Mouse (Mus musculus) intestine, embryonic 14.5 days (tissue): Measurements from ENCODE around the gene B230118H07Rik. TPM values are rescaled to one million over a fixed set of nuclear protein-coding genes. Genes with fewer than 3 reads are reported as not detected.
A peak's percentile ranks its signal among the peaks of the same experiment; 100 is the strongest.

ENCODE experiments used
- ATAC-seq: fragments of 200-750 bp; cut with Nextera tagmentation; replicated peaks from 2 replicates; pipeline ENCODE4 v1.8.0; 2017; ENCODE audit warnings: low read depth, moderate number of reproducible peaks, moderate TSS enrichment, moderate library complexity; ENCODE audit not compliant: low FRiP score, low TSS enrichment
- DNase-seq: peaks from one replicate; pipeline ENCODE4 v3.0.0-alpha.2; 2018; ENCODE audit warnings: low spot score
- H3K27ac ChIP-seq: fragments of 300-500 bp; sonication (generic); 2 replicates; pipeline ENCODE4 v1.5.1; 2014; ENCODE audit warnings: low read depth, mild to moderate bottlenecking, control low read depth
- H3K27me3 ChIP-seq: fragments of 300-500 bp; sonication (generic); replicated peaks from 2 replicates; pipeline ENCODE4 v1.6.1; 2014; ENCODE audit warnings: low read length, control low read depth; ENCODE audit not compliant: control insufficient read depth, insufficient read depth
- H3K36me3 ChIP-seq: fragments of 300-500 bp; sonication (generic); 2 replicates; pipeline ENCODE4 v1.6.1; 2014; ENCODE audit warnings: low read length, control low read depth; ENCODE audit not compliant: control insufficient read depth, insufficient read depth
- H3K4me1 ChIP-seq: fragments of 300-500 bp; sonication (generic); replicated peaks from 2 replicates; pipeline ENCODE4 v1.6.1; 2014; ENCODE audit warnings: low read length, control low read depth, mixed read lengths; ENCODE audit not compliant: control insufficient read depth, insufficient read depth
- H3K4me2 ChIP-seq: fragments of 300-500 bp; sonication (generic); 2 replicates; pipeline ENCODE4 v1.6.1; 2014; ENCODE audit warnings: low read length
- H3K4me3 ChIP-seq: fragments of 300-500 bp; sonication (generic); 2 replicates; pipeline ENCODE4 v1.5.1; 2014; ENCODE audit warnings: low read depth, low read length, control low read depth, mixed read lengths
- H3K9ac ChIP-seq: fragments of 300-500 bp; sonication (generic); 2 replicates; pipeline ENCODE4 v1.6.1; 2014; ENCODE audit warnings: mild to moderate bottlenecking, low read length
- H3K9me3 ChIP-seq: fragments of 300-500 bp; sonication (generic); 2 replicates; pipeline ENCODE4 v1.6.1; 2016; ENCODE audit warnings: low read length, control low read depth; ENCODE audit not compliant: control insufficient read depth
- WGBS: fragments of 180-500 bp; shearing (Covaris S2); extraction: QIAGEN DNeasy Blood & Tissue Kit; methylation state at CpG from one replicate; pipeline ENCODE4 v1.1.7; 2014; 5-methylcytosine and 5-hydroxymethylcytosine counted together
- polyA plus RNA-seq: library from polyadenylated mRNA; unstranded; fragments of >200 nt; fragmentation: Nextera tagmentation; extraction: Ambion mirVana; gene quantifications from 2 replicates; pipeline ENCODE4 v1.2.1, GENCODE M21; 2014

The B230118H07Rik gene
- polyA plus RNA-seq = 52.3 and 64.4 TPM in 2 replicates

DNA sequence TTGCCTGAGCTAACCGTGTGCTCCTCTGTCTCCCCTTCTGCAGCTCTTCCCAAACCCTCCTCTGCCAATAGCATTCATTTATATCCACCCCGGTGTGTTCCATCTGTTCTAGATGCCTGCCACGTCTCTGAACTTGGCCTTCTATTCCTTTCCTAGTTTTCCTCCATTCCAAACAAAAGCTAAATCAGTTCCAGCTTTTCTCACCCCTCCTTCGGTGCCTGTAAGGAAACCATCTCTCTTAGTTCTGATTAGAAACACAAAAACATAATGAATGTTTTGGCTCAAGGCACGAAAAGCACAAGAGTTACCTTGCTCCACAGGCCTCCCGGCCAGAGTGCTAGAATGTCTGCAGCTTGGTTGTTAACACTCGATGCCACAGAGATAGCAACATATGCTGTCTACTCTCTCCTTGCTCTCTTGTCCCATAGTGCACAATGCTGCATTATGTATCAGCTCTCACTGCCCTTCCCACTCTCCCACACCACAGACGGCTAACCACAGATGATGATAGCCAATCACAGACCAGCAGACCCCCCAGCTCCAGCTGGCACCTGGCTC lies at the start of gene B230118H07Rik, which contains the start of gene Rag1:
Gene B230118H07Rik (minus strand): TSS at position 419 of the 558 bp plus-strand sequence.
Gene Rag1 (minus strand): TSS at position 388 of the 558 bp plus-strand sequence.
- no peak within 1 kb of the TSS for H3K4me2 ChIP-seq
- H3K9me3 ChIP-seq = no peaks in the 10 kb centered on the region
- H3K9ac ChIP-seq = no peak within 1 kb of the TSS
- H3K27ac ChIP-seq = no peak within 1 kb of the TSS
- DNase-seq (no peak), ATAC-seq (no peak)
- H3K36me3 ChIP-seq = no peaks in the 10 kb centered on the region
- H3K27me3 ChIP-seq = no peaks in the 10 kb centered on the region
- H3K4me3 ChIP-seq = no peak within 1 kb of the TSS
- H3K4me1 ChIP-seq = 0 out of 2 replicates have a peak, but pooled peaks cover 2% of the 10 kb centered on the region
- 44% methylated on average over 8 of the region's 8 CpGs for WGBS

DNA sequence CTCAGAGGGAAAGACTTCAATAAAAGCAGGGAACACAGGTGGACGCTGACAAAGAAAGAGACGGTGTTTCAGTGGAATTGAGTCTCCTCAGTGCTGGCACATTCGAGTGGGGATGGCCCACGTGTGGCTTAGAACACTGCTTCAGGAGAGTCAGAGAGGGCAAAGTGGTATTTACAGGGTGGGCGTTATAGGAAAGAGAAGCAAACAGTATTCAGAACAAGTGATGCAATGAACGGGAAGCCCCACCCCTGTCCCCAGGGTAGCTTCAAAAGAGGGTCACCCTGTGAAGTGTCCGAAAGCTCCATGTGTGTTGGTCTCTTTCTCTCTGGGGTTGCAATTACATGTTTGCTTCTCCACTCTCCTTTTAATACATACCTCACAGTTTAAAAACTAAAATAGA lies 46.3 kb upstream of the B230118H07Rik start:
- no peak overlapping the region for H3K27ac ChIP-seq
- H3K36me3 ChIP-seq = peaks cover 63% of the 10 kb centered on the region
- no peaks in the 10 kb centered on the region for H3K27me3 ChIP-seq
- H3K9me3 ChIP-seq = no peaks in the 10 kb centered on the region
- H3K9ac ChIP-seq = no peak overlapping the region
- H3K4me1 ChIP-seq = no peaks in the 10 kb centered on the region
- no peak overlapping the region for H3K4me3 ChIP-seq
- ATAC-seq (no peak), DNase-seq (no peak)
- H3K4me2 ChIP-seq = no peak overlapping the region
- 92% methylated on average over 7 of the region's 7 CpGs for WGBS

DNA sequence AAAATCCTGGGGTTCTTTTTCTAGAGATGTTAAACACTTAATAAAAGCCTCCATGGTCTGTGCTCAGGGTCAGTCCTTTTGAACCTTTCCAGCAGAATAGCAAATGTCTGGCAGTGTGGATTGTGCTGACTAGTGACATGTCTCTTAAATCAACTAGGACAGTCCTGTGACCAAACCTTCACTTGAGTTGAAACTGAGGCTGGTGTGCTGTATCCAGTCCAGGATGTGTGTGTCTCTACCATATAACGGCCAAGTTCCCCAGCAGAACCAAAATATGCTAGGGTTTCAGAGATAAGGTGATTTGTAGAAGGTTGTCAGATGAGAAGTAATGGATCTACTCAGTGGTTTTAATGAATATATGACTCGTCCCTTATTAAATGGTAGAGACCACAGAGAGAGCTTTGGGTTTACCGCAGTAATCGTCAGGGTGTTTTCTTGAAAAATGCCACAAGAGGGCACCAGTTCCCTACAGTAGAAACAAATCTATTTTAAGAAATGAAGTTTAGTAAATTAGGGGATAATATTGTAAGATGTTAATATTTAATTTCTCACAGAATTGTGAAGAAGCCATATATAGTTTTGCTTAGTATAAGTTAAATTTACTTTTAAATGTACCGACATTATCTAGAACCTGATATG lies 44.4 kb upstream of the B230118H07Rik start:
- Histone ChIP-seq H3K4me2 (no peak overlapping the region), H3K27me3 (no peaks in the 10 kb centered on the region), H3K27ac (no peak overlapping the region), H3K4me1 (no peaks in the 10 kb centered on the region), H3K9ac (no peak overlapping the region), H3K9me3 (no peaks in the 10 kb centered on the region), H3K36me3 (peaks cover 73% of the 10 kb centered on the region), H3K4me3 (no peak overlapping the region)
- ATAC-seq = no peak
- no peak for DNase-seq
- WGBS = 64% methylated on average over 5 of the region's 5 CpGs

DNA sequence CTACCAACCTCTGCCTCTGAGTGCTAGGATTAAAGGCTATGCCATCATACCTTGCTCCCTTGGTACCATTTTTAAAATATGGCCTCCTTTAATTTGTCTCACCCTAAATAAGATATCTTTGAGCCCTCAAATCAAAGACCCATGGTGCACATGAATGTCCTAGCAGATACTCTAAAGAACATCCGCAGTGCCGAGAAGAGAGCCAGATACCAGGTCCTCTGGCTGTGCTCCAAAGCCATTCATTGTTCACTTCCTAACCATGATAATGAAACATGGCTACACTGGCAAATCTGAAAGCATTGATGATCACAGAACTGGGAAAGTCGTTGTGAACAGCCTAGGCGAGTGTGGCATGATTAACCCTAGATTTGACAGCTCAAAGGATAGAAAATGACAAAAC lies 43.7 kb upstream of the B230118H07Rik start:
- H3K9me3 ChIP-seq = no peaks in the 10 kb centered on the region
- ATAC-seq (no peak), DNase-seq (no peak)
- H3K27me3 ChIP-seq = no peaks in the 10 kb centered on the region
- no peak overlapping the region for H3K27ac ChIP-seq
- H3K9ac ChIP-seq = no peak overlapping the region
- H3K4me1 ChIP-seq = no peaks in the 10 kb centered on the region
- no peak overlapping the region for H3K4me3 ChIP-seq
- H3K36me3 ChIP-seq = peaks cover 72% of the 10 kb centered on the region
- no peak overlapping the region for H3K4me2 ChIP-seq
- WGBS = 60% methylated on average over 4 of the region's 4 CpGs

DNA sequence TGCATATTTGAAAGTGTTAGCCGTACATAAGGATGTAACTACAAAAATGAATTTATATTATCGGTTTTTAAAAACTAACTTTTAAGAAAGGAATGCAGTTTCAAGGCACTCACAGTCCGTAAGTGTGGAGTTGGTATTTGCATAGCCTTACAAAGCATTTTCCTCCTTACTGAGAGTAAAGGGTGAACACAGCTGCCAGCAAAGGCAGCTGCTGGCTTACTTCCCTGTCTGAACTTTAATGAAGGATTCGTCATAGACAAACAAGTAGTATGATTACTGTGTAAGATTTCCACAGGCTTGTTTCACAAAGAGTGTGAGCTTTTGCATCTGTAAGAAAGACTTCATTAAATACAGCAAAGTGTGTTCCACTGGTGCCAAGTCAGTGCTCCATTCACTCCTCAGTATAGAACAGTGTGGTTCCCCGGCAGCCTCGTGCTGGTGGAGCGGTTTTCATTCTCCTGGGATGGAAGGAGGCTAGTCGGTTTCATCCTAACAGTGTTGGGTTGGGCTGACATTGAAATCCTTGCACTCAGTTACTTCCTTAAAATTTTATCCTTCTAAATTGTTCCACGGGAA lies 41.0 kb upstream of the B230118H07Rik start:
- Histone ChIP-seq H3K4me3 (no peak overlapping the region), H3K9me3 (no peaks in the 10 kb centered on the region), H3K27ac (no peak overlapping the region), H3K4me2 (no peak overlapping the region), H3K36me3 (peaks cover 73% of the 10 kb centered on the region), H3K9ac (no peak overlapping the region), H3K27me3 (no peaks in the 10 kb centered on the region), H3K4me1 (no peaks in the 10 kb centered on the region)
- no peak for DNase-seq
- 91% methylated on average over 9 of the region's 9 CpGs for WGBS
- ATAC-seq = no peak

DNA sequence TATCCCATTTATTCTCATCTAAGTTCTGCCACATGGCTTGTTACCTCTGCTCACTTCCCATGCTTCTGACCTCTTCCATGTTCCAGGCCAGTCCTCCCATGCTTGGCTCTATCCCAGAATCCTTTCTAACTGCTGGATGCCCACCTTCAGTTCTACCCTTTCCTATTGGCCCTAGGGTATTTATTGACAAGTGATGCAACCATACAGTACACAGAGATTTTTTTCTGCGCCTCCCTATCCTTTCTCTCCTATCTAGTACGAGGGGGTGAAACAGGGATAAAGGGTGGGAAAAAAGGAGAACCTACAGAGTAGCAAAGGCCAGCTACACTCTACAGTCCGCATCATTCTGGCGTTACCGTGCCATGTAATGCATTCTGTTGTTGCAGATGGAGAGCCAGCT lies 38.7 kb upstream of the B230118H07Rik start:
- no peaks in the 10 kb centered on the region for H3K4me1 ChIP-seq
- H3K4me3 ChIP-seq = no peak overlapping the region
- H3K27ac ChIP-seq = no peak overlapping the region
- DNase-seq (no peak), ATAC-seq (no peak)
- H3K36me3 ChIP-seq = peaks cover 71% of the 10 kb centered on the region
- 94% methylated on average over 5 of the region's 5 CpGs for WGBS
- H3K4me2 ChIP-seq = no peak overlapping the region
- no peaks in the 10 kb centered on the region for H3K27me3 ChIP-seq
- H3K9ac ChIP-seq = no peak overlapping the region
- H3K9me3 ChIP-seq = no peaks in the 10 kb centered on the region

DNA sequence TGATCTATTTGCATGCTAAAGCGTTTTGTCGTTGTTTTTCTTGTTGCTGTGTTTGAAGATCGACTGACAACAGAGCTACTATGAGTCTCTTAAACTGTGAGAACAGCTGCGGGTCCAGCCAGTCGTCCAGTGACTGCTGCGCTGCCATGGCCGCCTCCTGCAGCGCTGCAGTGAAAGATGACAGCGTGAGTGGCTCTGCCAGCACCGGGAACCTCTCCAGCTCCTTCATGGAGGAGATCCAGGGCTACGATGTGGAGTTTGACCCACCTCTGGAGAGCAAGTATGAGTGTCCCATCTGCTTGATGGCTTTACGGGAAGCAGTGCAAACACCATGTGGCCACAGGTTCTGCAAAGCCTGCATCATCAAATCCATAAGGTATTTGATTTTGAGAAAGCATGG lies 35.1 kb upstream of the B230118H07Rik start:
- no peak overlapping the region for H3K4me2 ChIP-seq
- no peaks in the 10 kb centered on the region for H3K9me3 ChIP-seq
- peaks cover 3% of the 10 kb centered on the region; the same call in 1 of the 2 replicates for H3K4me1 ChIP-seq
- H3K4me3 ChIP-seq = no peak overlapping the region
- H3K9ac ChIP-seq = no peak overlapping the region
- 91% methylated on average over 12 of the region's 12 CpGs for WGBS
- no peaks in the 10 kb centered on the region for H3K27me3 ChIP-seq
- no peak for ATAC-seq
- peaks cover 47% of the 10 kb centered on the region for H3K36me3 ChIP-seq
- DNase-seq = no peak
- no peak overlapping the region for H3K27ac ChIP-seq

DNA sequence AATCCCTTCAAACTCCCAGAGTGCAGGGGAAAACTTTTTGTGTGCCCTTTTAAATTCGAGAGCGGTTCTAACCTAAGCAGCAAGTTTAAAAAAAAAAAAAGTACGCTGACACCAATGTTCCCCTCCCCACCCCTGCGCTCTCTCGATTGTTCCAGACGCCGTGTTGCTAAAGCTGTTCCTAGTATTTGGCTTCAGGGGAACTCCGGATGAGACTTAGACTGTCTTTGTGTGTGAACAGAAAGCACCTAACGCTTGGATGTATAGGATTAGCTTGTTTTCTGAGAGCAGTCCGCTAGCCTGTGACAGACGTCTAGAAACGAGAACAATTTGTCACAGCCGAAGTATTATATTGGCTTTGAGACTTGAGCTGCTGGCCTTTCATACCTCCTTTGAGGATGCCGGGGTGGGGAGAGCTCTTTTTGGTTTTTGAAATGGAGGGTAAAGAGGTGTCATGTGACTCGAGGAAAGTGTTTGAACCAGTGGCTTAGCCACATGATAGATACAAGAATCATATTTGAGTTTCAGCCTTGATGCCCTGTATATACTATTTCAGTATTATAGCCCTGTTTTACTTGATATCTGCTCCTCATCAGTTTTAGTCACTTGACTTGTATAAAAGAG lies 29.9 kb upstream of the B230118H07Rik start:
- Histone ChIP-seq H3K27ac (no peak overlapping the region), H3K36me3 (0 out of 2 replicates have a peak, but pooled peaks cover 5% of the 10 kb centered on the region), H3K4me2 (peak overlapping the region; percentile 66), H3K9ac (peak overlapping the region; percentile 96), H3K9me3 (no peaks in the 10 kb centered on the region), H3K4me3 (peak overlapping the region; percentile 99), H3K27me3 (no peaks in the 10 kb centered on the region), H3K4me1 (peaks cover 4% of the 10 kb centered on the region; the same call in 1 of the 2 replicates)
- peak; percentile 56 for DNase-seq
- no peak for ATAC-seq
- 7% methylated on average over 15 of the region's 15 CpGs for WGBS
